Mouse (Mus musculus) C2C12 (cell line): ENCODE data around the gene Vti1a. TPM values are rescaled to one million over a fixed set of nuclear protein-coding genes. Genes with fewer than 3 reads are reported as not detected.

Source experiments
- H3K27me3 ChIP-seq: one replicate; pipeline ENCODE4 v1.6.1; 2011; ENCODE audit not compliant: control insufficient read depth, insufficient read depth, insufficient read length
- H3K36me3 ChIP-seq: one replicate; pipeline ENCODE4 v1.6.1; 2011; ENCODE audit not compliant: control insufficient read depth, insufficient read depth
- H3K4me3 ChIP-seq: one replicate; pipeline ENCODE4 v1.5.1; 2011; ENCODE audit warnings: mild to moderate bottlenecking, control low read depth; ENCODE audit not compliant: poor library complexity, insufficient read depth, severe bottlenecking
- H3K79me2 ChIP-seq: one replicate; pipeline ENCODE4 v1.6.1; 2011; ENCODE audit not compliant: control insufficient read depth, insufficient read depth
- H3K79me3 ChIP-seq: one replicate; pipeline ENCODE4 v1.6.1; 2011; ENCODE audit warnings: low read depth, control low read depth
- H3ac ChIP-seq: one replicate; pipeline ENCODE3; 2011; ENCODE audit warnings: low read depth; ENCODE audit not compliant: control insufficient read depth, insufficient read length
- CEBPB ChIP-seq: IDR thresholded peaks from one replicate; pipeline ENCODE4 v1.6.1; 2011; ENCODE audit warnings: low read depth, mild to moderate bottlenecking, control low read depth, moderate library complexity
- CTCF ChIP-seq: IDR thresholded peaks from one replicate; pipeline ENCODE4 v1.5.1; 2011; ENCODE audit not compliant: control insufficient read depth, insufficient read depth, insufficient read length
- FOSL1 ChIP-seq: IDR thresholded peaks from one replicate; pipeline ENCODE4 v1.8.0; 2011; ENCODE audit warnings: mild to moderate bottlenecking, low read length; ENCODE audit not compliant: poor library complexity, insufficient read depth, severe bottlenecking
- MAX ChIP-seq: IDR thresholded peaks from one replicate; pipeline ENCODE4 v1.6.1; 2011; ENCODE audit warnings: mild to moderate bottlenecking, control low read depth
- MYOD1 ChIP-seq: IDR thresholded peaks from one replicate; pipeline ENCODE4 v1.6.1; 2011; ENCODE audit warnings: low read depth; ENCODE audit not compliant: control insufficient read depth, insufficient read length
- MYOG ChIP-seq: IDR thresholded peaks from one replicate; pipeline ENCODE4 v1.6.1; 2011; ENCODE audit not compliant: control insufficient read depth, insufficient read length; ENCODE audit errors: extremely low read depth
- USF1 ChIP-seq: IDR thresholded peaks from one replicate; pipeline ENCODE4 v1.6.1; 2011; ENCODE audit warnings: low read depth, mild to moderate bottlenecking, control low read depth, moderate library complexity
- polyA plus RNA-seq: library from polyadenylated mRNA; unstranded; fragments of >200 nt; fragmentation: generic; extraction: Trizol; gene quantifications from one replicate; pipeline ENCODE4 v1.2.1, GENCODE M21; 2012; ENCODE audit warnings: missing spikeins

Gene Vti1a
- polyA plus RNA-seq, 1 experiment: 10.4 TPM

DNA sequence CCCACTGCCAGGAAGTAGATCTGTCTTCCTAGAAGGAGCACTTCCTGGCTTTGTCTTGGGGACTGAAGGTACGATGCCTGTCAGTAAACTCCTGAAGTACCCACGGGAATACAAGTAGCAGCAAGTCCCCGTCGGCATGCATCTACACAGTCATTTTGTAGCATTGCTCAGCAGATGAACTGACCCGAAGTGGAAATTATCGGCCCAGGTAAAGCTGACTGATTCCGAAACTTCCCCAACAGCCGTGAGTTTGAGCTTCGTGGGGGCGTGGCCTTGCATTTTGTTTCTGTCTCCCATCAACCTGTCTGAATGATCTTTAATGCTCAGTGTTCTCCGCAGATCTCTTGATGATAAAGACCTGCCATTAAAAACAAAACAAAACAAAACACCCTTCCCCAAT, 85.5 kb downstream of the Vti1a start:
- no peaks in the 10 kb centered on the region for H3K36me3 ChIP-seq
- TF ChIP-seq CEBPB: no peak
- no peak for TF ChIP-seq MAX
- no peak for TF ChIP-seq CTCF
- TF ChIP-seq MYOG: no peak
- TF ChIP-seq FOSL1: no peak
- no peak for TF ChIP-seq USF1
- H3ac ChIP-seq: no peak overlapping the region
- H3K4me3 ChIP-seq: no peak overlapping the region
- no peaks in the 10 kb centered on the region for H3K79me3 ChIP-seq
- H3K27me3 ChIP-seq: no peaks in the 10 kb centered on the region
- H3K79me2 ChIP-seq: no peaks in the 10 kb centered on the region

DNA sequence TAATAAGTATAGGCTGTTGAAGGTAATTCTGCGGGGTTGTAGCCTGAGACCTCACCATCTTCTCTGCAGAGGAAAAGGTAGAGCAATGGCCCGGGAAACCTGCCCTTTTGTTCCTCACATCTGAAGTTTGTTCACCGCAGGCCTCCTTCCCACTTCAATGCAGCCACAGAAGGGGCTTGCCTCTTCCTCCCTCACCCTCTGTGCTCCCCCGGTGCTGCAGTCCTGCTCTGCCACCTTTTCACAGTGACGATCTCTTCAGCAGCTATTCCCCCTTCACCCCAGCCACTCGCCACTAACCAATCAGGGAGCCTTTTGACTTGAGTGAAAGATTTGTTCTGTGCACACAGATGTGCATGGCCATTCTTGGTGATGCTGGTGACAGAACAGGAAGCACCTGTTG, 92.4 kb downstream of the Vti1a start:
- no peaks in the 10 kb centered on the region for H3K79me3 ChIP-seq
- H3K36me3 ChIP-seq: no peaks in the 10 kb centered on the region
- no peak overlapping the region for H3K4me3 ChIP-seq
- no peaks in the 10 kb centered on the region for H3K79me2 ChIP-seq
- no peak for TF ChIP-seq MAX
- no peaks in the 10 kb centered on the region for H3K27me3 ChIP-seq
- H3ac ChIP-seq: no peak overlapping the region

DNA sequence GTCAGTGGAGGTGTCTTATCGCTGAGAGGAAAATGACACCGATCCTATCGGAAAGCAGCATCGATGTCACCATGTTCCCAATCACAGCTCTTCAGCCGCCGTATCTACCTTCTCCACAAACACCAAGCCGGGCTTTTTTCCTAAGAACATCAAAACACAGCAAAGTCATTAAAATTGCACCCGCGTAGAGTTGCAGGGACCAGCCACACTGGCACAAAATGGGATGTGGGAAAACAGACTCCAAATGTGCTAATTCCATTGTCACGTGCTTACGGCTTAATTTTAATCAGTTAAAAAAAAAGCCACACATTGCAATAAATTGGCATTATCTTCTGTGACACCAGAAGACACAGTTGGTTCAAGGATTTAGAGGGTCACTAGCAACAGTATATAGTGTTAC, 95.3 kb downstream of the Vti1a start:
- H3ac ChIP-seq: no peak overlapping the region
- no peaks in the 10 kb centered on the region for H3K79me3 ChIP-seq
- peaks cover 2% of the 10 kb centered on the region for H3K36me3 ChIP-seq
- no peak for TF ChIP-seq MYOG
- TF ChIP-seq USF1: no peak
- TF ChIP-seq MYOD1: no peak
- TF ChIP-seq CEBPB: no peak
- no peak for TF ChIP-seq MAX
- TF ChIP-seq CTCF: no peak
- no peaks in the 10 kb centered on the region for H3K79me2 ChIP-seq
- no peak overlapping the region for H3K4me3 ChIP-seq
- H3K27me3 ChIP-seq: no peaks in the 10 kb centered on the region

DNA sequence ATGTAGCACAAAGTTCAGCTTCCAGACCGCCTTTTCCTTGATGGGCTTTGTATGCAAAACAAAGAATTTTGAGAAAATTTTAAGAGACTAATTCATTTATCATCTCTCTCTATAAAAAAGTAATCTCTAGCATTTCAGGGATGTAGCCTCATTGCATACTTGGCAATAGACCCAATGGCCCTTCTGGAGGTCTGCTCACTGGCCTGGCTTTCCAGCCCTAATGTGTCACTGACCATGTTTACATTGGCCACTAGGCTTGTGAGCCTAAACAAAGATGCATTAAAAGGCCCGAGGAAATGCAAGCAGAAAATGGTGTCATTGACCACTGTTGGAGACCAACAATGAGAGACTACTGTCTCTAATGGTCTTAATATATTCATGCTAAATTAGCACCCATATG, 95.8 kb downstream of the Vti1a start:
- no peaks in the 10 kb centered on the region for H3K79me2 ChIP-seq
- H3K36me3 ChIP-seq: peaks cover 4% of the 10 kb centered on the region
- TF ChIP-seq MYOD1: no peak
- no peak for TF ChIP-seq FOSL1
- no peak for TF ChIP-seq MYOG
- no peak for TF ChIP-seq MAX
- no peak for TF ChIP-seq CTCF
- TF ChIP-seq CEBPB: no peak
- no peak for TF ChIP-seq USF1
- H3ac ChIP-seq: no peak overlapping the region
- H3K27me3 ChIP-seq: no peaks in the 10 kb centered on the region
- no peak overlapping the region for H3K4me3 ChIP-seq
- H3K79me3 ChIP-seq: no peaks in the 10 kb centered on the region

DNA sequence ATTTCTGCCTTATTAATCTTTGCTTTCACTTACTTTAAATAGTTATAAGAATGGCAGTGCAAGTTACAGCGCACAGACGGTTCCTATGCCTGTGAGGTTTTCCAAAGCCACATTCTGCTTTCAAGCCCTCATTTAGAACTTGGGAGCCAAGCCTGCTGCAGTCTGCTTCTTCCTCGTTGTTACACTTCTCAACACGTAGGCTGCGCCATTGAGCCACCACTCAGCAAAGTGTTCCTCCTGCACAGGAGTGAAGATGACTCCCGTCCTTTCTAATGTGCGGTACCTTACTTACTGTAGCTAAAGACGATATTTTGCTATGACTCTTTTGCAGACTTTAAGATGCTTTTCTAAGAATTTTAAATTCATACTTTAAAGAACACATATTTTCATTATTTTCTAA, 98.0 kb downstream of the Vti1a start:
- no peaks in the 10 kb centered on the region for H3K79me3 ChIP-seq
- H3K4me3 ChIP-seq: no peak overlapping the region
- H3K36me3 ChIP-seq: peaks cover 4% of the 10 kb centered on the region
- no peaks in the 10 kb centered on the region for H3K79me2 ChIP-seq
- TF ChIP-seq CEBPB (no peak), MYOD1 (no peak), FOSL1 (no peak), CTCF (peak; percentile 66), MAX (no peak), USF1 (no peak)
- no peaks in the 10 kb centered on the region for H3K27me3 ChIP-seq
- no peak overlapping the region for H3ac ChIP-seq

DNA sequence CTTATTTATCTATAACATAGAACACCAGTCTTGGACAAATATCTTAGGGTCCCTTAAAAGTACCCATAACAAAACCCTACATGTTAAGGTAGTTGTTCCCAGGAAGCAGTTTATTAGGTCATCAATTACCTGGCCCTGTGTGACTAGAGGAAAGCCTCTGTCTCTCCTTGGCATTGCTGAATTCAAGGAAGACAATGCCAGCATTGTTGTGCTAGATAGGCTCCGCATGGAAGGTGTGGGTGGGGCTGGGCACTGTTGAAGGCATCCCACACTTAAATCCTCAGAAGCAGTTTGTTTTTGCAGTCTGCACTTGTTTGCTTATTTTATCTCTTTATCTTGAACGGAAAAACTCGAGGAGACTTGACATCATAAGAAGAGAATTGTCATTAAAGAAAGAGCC, 102.7 kb downstream of the Vti1a start:
- no peaks in the 10 kb centered on the region for H3K79me3 ChIP-seq
- H3K4me3 ChIP-seq: no peak overlapping the region
- peaks cover 4% of the 10 kb centered on the region for H3K36me3 ChIP-seq
- H3K79me2 ChIP-seq: no peaks in the 10 kb centered on the region
- TF ChIP-seq FOSL1 (no peak), CTCF (no peak), USF1 (no peak), MAX (no peak), CEBPB (no peak), MYOG (no peak), MYOD1 (no peak)
- no peaks in the 10 kb centered on the region for H3K27me3 ChIP-seq
- no peak overlapping the region for H3ac ChIP-seq
